Mouse (Mus musculus): ENCODE data around the gene Erlec1.
A peak's percentile ranks its signal among the peaks of the same experiment; 100 is the strongest.

The Erlec1 gene

GRCm38 (mm10) chr11:30954279-30954725, at the start of gene Erlec1:
Erlec1 (minus strand) TSS chr11:30954335.
- DNase-seq (ENCODE audit: low read depth): peak; percentile 90

GRCm38 (mm10) chr11:31001169-31001908, 47.2 kb upstream of the Erlec1 start:
- peak; percentile 14 for DNase-seq (ENCODE audit: low read depth)

GRCm38 (mm10) chr11:31000028-31000427, 45.9 kb upstream of the Erlec1 start:
- peak; percentile 36 for DNase-seq (ENCODE audit: low read depth)

- no peak for DNase-seq (ENCODE audit: low read depth)
Observed at GRCm38 (mm10) chr11:30998704-30999103, 44.6 kb upstream of the Erlec1 start.

- no peak for DNase-seq (ENCODE audit: low read depth)
Observed at GRCm38 (mm10) chr11:30998199-30998598, 44.1 kb upstream of the Erlec1 start.

- peak; percentile 35 for DNase-seq (ENCODE audit: low read depth)
Observed at GRCm38 (mm10) chr11:30996670-30997069, 42.5 kb upstream of the Erlec1 start.

- DNase-seq (ENCODE audit: low read depth): no peak
Observed at GRCm38 (mm10) chr11:30986625-30987017, 32.5 kb upstream of the Erlec1 start.

- peak; percentile 98 for DNase-seq (ENCODE audit: low read depth)
Observed at GRCm38 (mm10) chr11:30985877-30986624, 31.9 kb upstream of the Erlec1 start, which contains the start of gene Chac2. Chac2 (minus strand) TSS chr11:30986350.

- peak; percentile 18 for DNase-seq (ENCODE audit: low read depth)
Observed at GRCm38 (mm10) chr11:30985237-30985636, 31.1 kb upstream of the Erlec1 start.

GRCm38 (mm10) chr11:30953469-30954154, 523 bp downstream of the Erlec1 start:
- DNase-seq (ENCODE audit: low read depth): peak; percentile 64

GRCm38 (mm10) chr11:30952829-30953228, 1.3 kb downstream of the Erlec1 start:
- peak; percentile 24 for DNase-seq (ENCODE audit: low read depth)

- DNase-seq (ENCODE audit: low read depth): no peak
Observed at GRCm38 (mm10) chr11:30943522-30943921, 10.6 kb downstream of the Erlec1 start.

GRCm38 (mm10) chr11:30928498-30928897, 25.6 kb downstream of the Erlec1 start:
- no peak for DNase-seq (ENCODE audit: low read depth)

- no peak for DNase-seq (ENCODE audit: low read depth)
Observed at GRCm38 (mm10) chr11:30928079-30928478, 26.1 kb downstream of the Erlec1 start.

- no peak for DNase-seq (ENCODE audit: low read depth)
Observed at GRCm38 (mm10) chr11:30923283-30923682, 30.9 kb downstream of the Erlec1 start.

- no peak for DNase-seq (ENCODE audit: low read depth)
Observed at GRCm38 (mm10) chr11:30920641-30921040, 33.5 kb downstream of the Erlec1 start.

- no peak for DNase-seq (ENCODE audit: low read depth)
Observed at GRCm38 (mm10) chr11:30912311-30912710, 41.8 kb downstream of the Erlec1 start.

- no peak for DNase-seq (ENCODE audit: low read depth)
Observed at GRCm38 (mm10) chr11:30899312-30899711, 54.8 kb downstream of the Erlec1 start.

GRCm38 (mm10) chr11:30896201-30896600, 57.9 kb downstream of the Erlec1 start:
- no peak for DNase-seq (ENCODE audit: low read depth)

GRCm38 (mm10) chr11:30888153-30888552, 66.0 kb downstream of the Erlec1 start:
- DNase-seq (ENCODE audit: low read depth): no peak

GRCm38 (mm10) chr11:30885171-30885871, 68.8 kb downstream of the Erlec1 start, which contains the start of the genes Gpr75 and Asb3:
Gpr75 (plus strand) TSS chr11:30885358.
Asb3 (plus strand) TSS chr11:30885416.
- DNase-seq (ENCODE audit: low read depth): no peak

Data from 416B (cell line).